Mouse (Mus musculus) liver, embryonic 11.5 days (tissue): ENCODE measurements around the gene Gtf2f1. TPM values are rescaled to one million over a fixed set of nuclear protein-coding genes. Genes with fewer than 3 reads are reported as not detected.

Source experiments
- ATAC-seq: fragments of 200-750 bp; cut with Nextera tagmentation; replicated peaks from 2 replicates; pipeline ENCODE4 v1.8.0; 2017; ENCODE audit warnings: moderate number of reproducible peaks, mild to moderate bottlenecking, moderate TSS enrichment, moderate library complexity; ENCODE audit not compliant: low FRiP score
- DNase-seq: peaks from one replicate; pipeline ENCODE4 v3.0.0-alpha.2; 2017; ENCODE audit warnings: low spot score
- H3K27ac ChIP-seq: fragments of 300-500 bp; sonication (generic); 2 replicates; pipeline ENCODE4 v1.5.1; 2014; ENCODE audit warnings: mild to moderate bottlenecking, low read depth, low read length, control low read depth
- H3K27me3 ChIP-seq: fragments of 300-500 bp; sonication (generic); replicated peaks from 2 replicates; pipeline ENCODE4 v1.6.1; 2014; ENCODE audit warnings: low read length, mixed read lengths; ENCODE audit not compliant: control insufficient read depth, insufficient read depth
- H3K36me3 ChIP-seq: fragments of 300-500 bp; sonication (generic); 2 replicates; pipeline ENCODE4 v1.6.1; 2014; ENCODE audit warnings: mild to moderate bottlenecking, low read length, moderate library complexity, mixed read lengths; ENCODE audit not compliant: control insufficient read depth, insufficient read depth
- H3K4me1 ChIP-seq: fragments of 300-500 bp; sonication (generic); replicated peaks from 2 replicates; pipeline ENCODE4 v1.6.1; 2014; ENCODE audit warnings: low read length, mixed read lengths; ENCODE audit not compliant: control insufficient read depth, insufficient read depth
- H3K4me2 ChIP-seq: fragments of 300-500 bp; sonication (generic); 2 replicates; pipeline ENCODE4 v1.6.1; 2014; ENCODE audit warnings: mild to moderate bottlenecking, control low read depth, moderate library complexity
- H3K4me3 ChIP-seq: fragments of 300-500 bp; sonication (generic); 2 replicates; pipeline ENCODE4 v1.5.1; 2014; ENCODE audit warnings: low read depth, low read length, control low read depth
- H3K9ac ChIP-seq: fragments of 300-500 bp; sonication (generic); 2 replicates; pipeline ENCODE4 v1.6.1; 2014; ENCODE audit warnings: low read depth, low read length, control low read depth
- H3K9me3 ChIP-seq: fragments of 300-500 bp; sonication (generic); 2 replicates; pipeline ENCODE4 v1.6.1; 2016; ENCODE audit warnings: low read length, inconsistent platforms, mixed read lengths; ENCODE audit not compliant: control insufficient read depth
- WGBS: fragments of 180-500 bp; shearing (Covaris S2); extraction: QIAGEN DNeasy Blood & Tissue Kit; methylation state at CpG from one replicate; pipeline ENCODE4 v1.1.7; 2014; 5-methylcytosine and 5-hydroxymethylcytosine counted together
- polyA plus RNA-seq: library from polyadenylated mRNA; unstranded; fragments of >200 nt; fragmentation: Nextera tagmentation; extraction: Ambion mirVana; gene quantifications from 2 replicates; pipeline ENCODE4 v1.2.1, GENCODE M21; 2014

Gtf2f1 gene
- polyA plus RNA-seq, 1 experiment from 2014 or later: 99.0 TPM

GRCm38 (mm10) chr17:56957763-56958429 lies 53.2 kb downstream of the Gtf2f1 start:
- H3K27me3 ChIP-seq: no peaks in the 10 kb centered on the region; the same call in none of the 2 replicates
- H3K36me3 ChIP-seq: no peaks in the 10 kb centered on the region
- ATAC-seq (peak; percentile 98), DNase-seq (peak; percentile 66)
- H3K4me1 ChIP-seq: peaks cover 12% of the 10 kb centered on the region
- peak overlapping the region; percentile 6; the same call in 1 of the 2 replicates for H3K27ac ChIP-seq
- peak overlapping the region; percentile 24 for H3K4me2 ChIP-seq
- 0 out of 2 replicates have a peak overlapping the region, but pooled peaks have one; percentile 3 for H3K4me3 ChIP-seq
- H3K9me3 ChIP-seq: no peaks in the 10 kb centered on the region
- 17% methylated on average over 11 of the region's 11 CpGs for WGBS
- H3K9ac ChIP-seq: 0 out of 2 replicates have a peak overlapping the region, but pooled peaks have one; percentile 34

GRCm38 (mm10) chr17:56954871-56955270 lies 56.2 kb downstream of the Gtf2f1 start:
- no peaks in the 10 kb centered on the region for H3K36me3 ChIP-seq
- peaks cover 12% of the 10 kb centered on the region for H3K4me1 ChIP-seq
- WGBS: 68% methylated on average over 7 of the region's 7 CpGs
- H3K27me3 ChIP-seq: no peaks in the 10 kb centered on the region; the same call in none of the 2 replicates
- H3K4me3 ChIP-seq: no peak overlapping the region
- DNase-seq: no peak
- ATAC-seq: no peak
- H3K9ac ChIP-seq: no peak overlapping the region
- H3K4me2 ChIP-seq: no peak overlapping the region
- H3K9me3 ChIP-seq: no peaks in the 10 kb centered on the region
- H3K27ac ChIP-seq: no peak overlapping the region

Other genes starting within 250 kb of the Gtf2f1 start
- gene Dus3l, start 246.5 kb downstream of the Gtf2f1 start, polyA plus RNA-seq: 34.5 and 36.9 TPM in 2 replicates
- gene Prr22, start 241.0 kb downstream of the Gtf2f1 start, polyA plus RNA-seq: 1.6 and 1.8 TPM in 2 replicates
- 9.0 and 9.5 TPM in 2 replicates for gene Rfx2, start 180.3 kb downstream of the Gtf2f1 start, polyA plus RNA-seq
- gene Acsbg2, start 136.8 kb downstream of the Gtf2f1 start, polyA plus RNA-seq: not detected in 2 replicates
- gene 1700061G19Rik, start 135.8 kb downstream of the Gtf2f1 start, polyA plus RNA-seq: 0.26 TPM in 2 replicates
- gene Mllt1, start 75.9 kb downstream of the Gtf2f1 start, polyA plus RNA-seq: 19.2 and 21.3 TPM in 2 replicates
- gene Acer1, start 29.2 kb downstream of the Gtf2f1 start, polyA plus RNA-seq: not detected in 2 replicates
- 181 and 183 TPM in 2 replicates for gene Clpp, start 21.0 kb downstream of the Gtf2f1 start, polyA plus RNA-seq
- gene Alkbh7, start 13.9 kb downstream of the Gtf2f1 start, polyA plus RNA-seq: 36.3 and 39.9 TPM in 2 replicates
- gene Pspn, start 11.3 kb downstream of the Gtf2f1 start, polyA plus RNA-seq: 0.44 TPM in 1 of 2 replicates, not detected in the other
- gene Gm17949, start 181 bp upstream of the Gtf2f1 start, polyA plus RNA-seq: 0.26 and 0.33 TPM in 2 replicates
- gene Khsrp, start 20.2 kb upstream of the Gtf2f1 start, polyA plus RNA-seq: 46.7 and 51.1 TPM in 2 replicates
- not detected in 2 replicates for gene Slc25a41, start 30.4 kb upstream of the Gtf2f1 start, polyA plus RNA-seq
- 3.2 and 3.4 TPM in 2 replicates for gene Crb3, start 47.8 kb upstream of the Gtf2f1 start, polyA plus RNA-seq
- gene Slc25a23, start 48.6 kb upstream of the Gtf2f1 start, polyA plus RNA-seq: 5.2 and 6.3 TPM in 2 replicates
- gene Dennd1c, start 67.2 kb upstream of the Gtf2f1 start, polyA plus RNA-seq: 2.1 and 2.2 TPM in 2 replicates
- 4.5 and 5.0 TPM in 2 replicates for gene Tubb4a, start 76.5 kb upstream of the Gtf2f1 start, polyA plus RNA-seq
- 5.4 and 6.4 TPM in 2 replicates for gene Tnfsf9, start 94.0 kb upstream of the Gtf2f1 start, polyA plus RNA-seq
- not detected in 2 replicates for gene Cd70, start 138.5 kb upstream of the Gtf2f1 start, polyA plus RNA-seq
- 0.73 and 1.2 TPM in 2 replicates for gene Tnfsf14, start 182.9 kb upstream of the Gtf2f1 start, polyA plus RNA-seq
- 71.7 and 82.8 TPM in 2 replicates for gene C3, start 216.8 kb upstream of the Gtf2f1 start, polyA plus RNA-seq
- 26.5 and 30.7 TPM in 2 replicates for gene Gpr108, start 237.2 kb upstream of the Gtf2f1 start, polyA plus RNA-seq
- 25.5 and 25.9 TPM in 2 replicates for gene Trip10, start 238.2 kb upstream of the Gtf2f1 start, polyA plus RNA-seq